Mouse (Mus musculus): ENCODE measurements around the gene Clec1b.

Gene Clec1b

DNA sequence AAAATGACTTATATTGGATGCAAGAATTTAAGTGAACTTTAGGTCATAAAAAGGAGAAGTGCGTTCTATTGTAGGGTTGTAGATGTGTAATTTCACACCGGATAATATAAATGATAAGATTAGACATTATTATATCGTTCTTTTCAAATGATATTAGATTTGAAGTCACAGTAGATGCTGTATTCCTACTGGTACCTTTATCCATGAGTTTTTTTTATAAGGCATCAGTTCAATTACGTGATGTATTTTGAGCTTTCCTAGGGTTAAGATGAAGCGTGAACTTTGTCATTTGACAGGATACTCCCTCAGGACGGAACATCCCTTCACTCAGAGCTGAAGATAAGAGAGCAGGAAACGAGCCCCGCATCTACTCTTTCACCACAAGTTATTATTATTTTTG, at the start of gene Clec1b:
Gene Clec1b (plus strand): TSS at position 301 of the 400 bp plus-strand sequence.
- in situ Hi-C loops (cut with MboI; ENCODE audit: low sequenced_read_pairs) = no loop called here

GRCm38 (mm10) chr6:129349524-129350352, 47.4 kb upstream of the Clec1b start:
- in situ Hi-C loops (cut with MboI; ENCODE audit: low sequenced_read_pairs) = no loop called here

GRCm38 (mm10) chr6:129351091-129351490, 46.0 kb upstream of the Clec1b start:
- in situ Hi-C loops (cut with MboI; ENCODE audit: low sequenced_read_pairs) = no loop called here

- in situ Hi-C loops (cut with MboI; ENCODE audit: low sequenced_read_pairs) = no loop called here
These were observed 41.3 kb upstream of the Clec1b start for GRCm38 (mm10) chr6:129355774-129356173.

GRCm38 (mm10) chr6:129356430-129356829, 40.7 kb upstream of the Clec1b start:
- in situ Hi-C loops (cut with MboI; ENCODE audit: low sequenced_read_pairs) = no loop called here

DNA sequence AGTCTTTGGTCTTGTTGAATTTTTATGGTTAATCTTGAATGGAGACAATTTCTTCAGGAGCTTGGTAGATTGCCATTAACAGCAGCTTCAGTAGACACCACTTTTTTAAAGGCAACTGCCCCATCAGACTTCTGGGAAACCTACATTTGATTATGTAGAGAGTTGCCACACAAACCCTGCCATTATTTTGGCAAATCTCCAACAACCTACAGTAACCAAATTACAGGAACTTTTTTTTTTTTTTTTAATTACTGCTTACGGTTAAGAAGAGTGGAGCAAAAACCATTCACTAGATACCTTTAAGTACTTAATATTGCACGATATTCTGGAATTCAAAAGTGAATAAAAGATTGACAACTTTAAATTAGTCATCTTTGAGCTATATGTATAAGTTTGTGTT, 37.6 kb upstream of the Clec1b start:
- in situ Hi-C loops (cut with MboI; ENCODE audit: low sequenced_read_pairs) = no loop called here

- in situ Hi-C loops (cut with MboI; ENCODE audit: low sequenced_read_pairs) = loop anchor here (10.0 kb wide), 2 partner anchors 99 to 509 kb away; no protein-coding TSS in a partner anchor
These were observed 33.2 kb upstream of the Clec1b start for GRCm38 (mm10) chr6:129363942-129364341.

DNA sequence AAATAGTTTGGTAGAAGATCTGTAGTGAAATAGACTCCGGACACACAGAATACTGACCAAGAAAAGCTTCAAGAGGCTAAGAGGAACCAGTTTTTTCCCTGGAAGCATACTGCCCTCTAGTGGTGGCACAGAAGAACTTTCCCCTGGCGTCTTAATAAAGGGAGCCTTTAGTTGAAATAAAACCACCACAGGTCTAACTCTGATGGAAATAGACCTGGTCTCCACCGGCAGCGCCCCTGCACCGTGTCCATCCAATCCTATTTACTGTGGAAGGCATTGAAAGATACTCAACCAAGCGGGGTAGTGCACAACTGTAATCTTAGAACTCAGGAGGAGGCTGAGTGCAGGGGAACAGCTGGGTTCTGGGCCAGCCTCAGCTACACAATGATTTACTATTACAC, 31.1 kb upstream of the Clec1b start:
- in situ Hi-C loops (cut with MboI; ENCODE audit: low sequenced_read_pairs) = loop anchor here (10.0 kb wide), 2 partner anchors 101 to 511 kb away; no protein-coding TSS in a partner anchor

- in situ Hi-C loops (cut with MboI; ENCODE audit: low sequenced_read_pairs) = loop anchor here (10.0 kb wide), 2 partner anchors 105 to 515 kb away; no protein-coding TSS in a partner anchor
These were observed 27.5 kb upstream of the Clec1b start for GRCm38 (mm10) chr6:129369374-129370132.

DNA sequence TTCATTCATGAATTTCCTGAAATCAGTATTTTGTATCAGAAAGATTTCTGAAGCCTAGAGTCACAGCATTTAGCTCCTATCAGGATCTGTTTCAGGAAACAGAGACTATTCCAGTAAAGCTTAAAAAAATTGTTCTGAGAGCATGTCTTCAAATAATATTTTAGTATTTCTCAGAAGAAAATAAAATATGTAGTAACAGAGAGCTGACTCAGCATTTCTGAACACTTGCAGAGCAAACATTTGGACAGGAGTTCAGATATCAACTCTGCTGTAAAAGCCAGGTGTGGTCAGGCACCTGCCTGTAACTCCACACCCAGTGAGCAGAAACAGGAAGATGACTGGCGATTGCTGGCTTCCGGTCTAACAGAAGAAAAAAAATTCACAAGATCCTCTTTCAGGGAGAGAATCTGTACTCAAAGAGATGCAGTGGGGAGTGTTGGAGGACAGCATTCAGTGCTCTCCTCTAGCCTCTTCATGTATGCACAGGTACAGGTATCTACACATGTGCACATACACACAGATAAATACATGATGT, 22.1 kb upstream of the Clec1b start:
- in situ Hi-C loops (cut with MboI; ENCODE audit: low sequenced_read_pairs) = no loop called here

DNA sequence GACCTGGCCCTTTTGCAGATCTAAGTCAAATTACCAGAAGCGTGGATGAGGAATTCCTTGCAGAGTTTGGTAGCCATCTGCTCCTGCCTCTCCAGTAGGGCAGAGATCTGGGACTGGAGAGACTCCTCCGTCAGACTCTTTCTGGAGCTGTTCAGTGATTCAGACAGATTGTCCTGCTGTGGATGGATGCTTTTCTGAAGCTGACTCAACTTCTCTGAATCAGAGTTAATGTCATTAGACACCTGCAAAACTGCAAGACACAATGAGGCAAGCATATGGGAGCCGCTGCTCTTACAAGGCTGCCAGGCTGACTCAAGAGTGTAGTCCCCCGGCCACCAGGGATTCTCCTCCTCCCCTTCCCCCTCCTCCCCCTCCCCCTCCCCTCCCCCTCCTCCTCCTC, 16.6 kb upstream of the Clec1b start:
- in situ Hi-C loops (cut with MboI; ENCODE audit: low sequenced_read_pairs) = loop anchor here (10.0 kb wide), 1 partner anchor 144 kb away; no protein-coding TSS in a partner anchor

DNA sequence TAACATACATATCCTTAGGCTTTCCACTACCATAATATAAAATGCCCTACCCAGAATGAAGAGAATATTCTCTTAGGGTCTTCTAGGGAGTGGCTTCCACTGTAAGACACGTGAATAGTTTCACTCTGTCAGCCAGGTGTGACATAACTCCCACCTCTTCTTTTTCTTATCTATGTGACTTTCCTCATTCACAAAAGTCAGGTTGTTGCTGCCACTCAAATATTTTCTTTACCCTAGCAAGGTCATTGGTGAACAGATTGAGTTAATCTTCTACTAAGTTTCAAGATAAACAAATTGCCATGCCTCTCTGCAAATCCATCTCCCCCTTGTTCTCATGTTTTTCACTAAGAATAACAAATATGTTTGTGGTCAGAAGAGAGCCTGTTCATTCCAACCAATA, 15.4 kb upstream of the Clec1b start:
- in situ Hi-C loops (cut with MboI; ENCODE audit: low sequenced_read_pairs) = loop anchor here (10.0 kb wide), 1 partner anchor 143 kb away; no protein-coding TSS in a partner anchor

GRCm38 (mm10) chr6:129383466-129383865, 13.6 kb upstream of the Clec1b start:
- in situ Hi-C loops (cut with MboI; ENCODE audit: low sequenced_read_pairs) = loop anchor here (10.0 kb wide), 1 partner anchor 141 kb away; no protein-coding TSS in a partner anchor

GRCm38 (mm10) chr6:129385000-129385399, 12.1 kb upstream of the Clec1b start:
- in situ Hi-C loops (cut with MboI; ENCODE audit: low sequenced_read_pairs) = loop anchor here (10.0 kb wide), 1 partner anchor 140 kb away; no protein-coding TSS in a partner anchor

- in situ Hi-C loops (cut with MboI; ENCODE audit: low sequenced_read_pairs) = loop anchor here (10.0 kb wide), 1 partner anchor 139 kb away; no protein-coding TSS in a partner anchor
These were observed 11.3 kb upstream of the Clec1b start, which contains the start of gene Clec12b for GRCm38 (mm10) chr6:129385774-129386173. TSS of gene Clec12b (minus strand) at chr6:129385874.

DNA sequence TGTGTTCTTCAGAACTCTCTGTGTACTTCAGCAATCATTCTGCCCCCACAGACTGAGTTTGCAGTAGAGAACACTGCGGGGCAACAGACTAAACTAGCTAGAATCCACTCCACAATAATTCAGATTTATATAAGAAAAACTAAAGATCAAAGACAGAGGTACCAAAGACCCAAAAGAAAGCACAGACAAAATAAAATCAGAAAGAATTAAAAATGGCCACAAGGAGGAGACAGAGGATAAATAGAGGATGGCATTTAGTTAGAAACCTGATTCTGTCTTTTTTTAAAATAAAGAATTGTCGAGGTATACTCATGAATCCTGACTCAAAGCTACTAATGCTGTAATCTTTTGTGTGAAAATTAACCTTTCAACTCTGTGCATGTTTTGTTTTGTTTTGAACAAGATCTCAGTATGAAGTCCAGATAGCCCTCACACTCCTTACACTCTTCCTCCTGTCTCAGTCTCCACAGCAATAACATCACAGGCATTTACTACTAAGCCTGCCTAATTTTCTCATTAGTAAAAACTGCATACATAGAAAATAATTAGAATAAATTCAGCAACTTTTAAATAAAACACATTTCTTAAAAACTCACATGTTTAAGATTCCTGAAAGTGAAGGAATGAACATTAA, 3.9 kb upstream of the Clec1b start:
- in situ Hi-C loops (cut with MboI; ENCODE audit: low sequenced_read_pairs) = no loop called here

GRCm38 (mm10) chr6:129393732-129394131, 3.4 kb upstream of the Clec1b start:
- in situ Hi-C loops (cut with MboI; ENCODE audit: low sequenced_read_pairs) = no loop called here

DNA sequence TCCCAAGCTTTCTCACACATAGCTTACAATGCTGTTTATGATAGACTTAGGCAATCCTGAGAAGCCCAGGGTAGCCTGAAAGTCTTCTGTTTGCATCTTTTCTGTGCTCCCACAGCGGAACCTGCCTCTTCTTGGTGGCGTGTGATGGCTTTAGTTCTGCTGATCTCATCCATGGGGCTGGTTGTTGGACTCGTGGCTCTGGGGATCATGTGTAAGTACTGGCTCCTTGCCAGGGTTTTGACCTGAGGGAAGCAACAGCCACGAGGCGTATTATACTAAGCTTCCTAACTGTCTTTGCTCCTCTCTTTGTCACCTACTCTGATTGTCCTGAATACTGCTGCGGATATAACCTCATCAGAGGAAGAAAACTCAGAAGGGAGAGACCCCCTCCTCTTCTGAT, 2.8 kb downstream of the Clec1b start:
- in situ Hi-C loops (cut with MboI; ENCODE audit: low sequenced_read_pairs) = no loop called here

DNA sequence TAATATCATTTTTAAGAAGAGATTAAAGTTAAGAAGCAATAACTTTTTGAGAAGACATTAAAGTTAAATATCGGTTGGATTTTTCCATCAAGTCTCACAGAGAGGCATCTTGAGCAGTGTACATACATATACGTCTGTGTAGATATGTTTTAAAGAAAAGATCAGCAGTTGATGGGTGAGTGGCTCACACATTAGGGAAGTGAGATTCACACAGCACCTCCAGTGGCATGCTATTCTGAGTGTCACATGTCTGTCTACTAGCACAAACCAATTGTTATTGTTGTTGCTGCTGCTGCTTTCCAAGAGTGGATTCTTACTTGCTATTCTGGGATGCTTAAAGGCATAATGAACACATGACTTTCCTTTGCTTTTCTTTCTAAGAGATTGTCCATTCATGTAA, 5.3 kb downstream of the Clec1b start:
- in situ Hi-C loops (cut with MboI; ENCODE audit: low sequenced_read_pairs) = no loop called here

- in situ Hi-C loops (cut with MboI; ENCODE audit: low sequenced_read_pairs) = no loop called here
These were observed 6.3 kb downstream of the Clec1b start for GRCm38 (mm10) chr6:129403391-129403790.

DNA sequence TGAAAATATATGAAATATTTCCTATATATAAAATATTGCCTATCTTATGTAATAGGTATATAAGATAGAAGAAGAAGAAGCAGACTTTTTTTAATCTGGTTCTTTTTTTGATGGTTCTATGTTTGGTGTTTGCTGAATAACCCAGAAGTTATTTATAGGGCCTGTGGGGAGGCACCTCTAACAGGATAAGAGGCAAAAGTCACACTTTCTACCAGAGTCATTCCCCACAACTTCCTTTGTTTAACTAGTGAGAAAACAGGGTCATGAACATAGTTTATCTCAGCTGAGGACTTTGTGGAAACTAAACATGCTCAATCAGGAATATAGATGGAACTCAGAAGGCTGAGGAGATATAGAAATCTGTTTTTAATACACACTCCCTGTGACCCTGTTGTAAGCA, 8.9 kb downstream of the Clec1b start:
- in situ Hi-C loops (cut with MboI; ENCODE audit: low sequenced_read_pairs) = no loop called here

Measured in CH12F3 (cell line).